Mouse (Mus musculus): Measurements from ENCODE around the gene Arl14ep.

GRCm38 (mm10) chr2:106959380-106959779 lies 14.8 kb downstream of the Arl14ep start:
- TF ChIP-seq CTCF (IDR thresholded peaks at IDR 0.05; ENCODE audit: low read depth, low read length) (no peak), TAL1 (conservative IDR thresholded peaks at IDR 0.05; ENCODE audit: low read depth, low read length) (no peak), POLR2AphosphoS5 (IDR thresholded peaks at IDR 0.05; ENCODE audit: insufficient replicate concordance, low read depth, low read length) (no peak), GATA1 (IDR thresholded peaks at IDR 0.05; ENCODE audit: borderline replicate concordance, low read length) (no peak), GATA2 (IDR thresholded peaks at IDR 0.05; ENCODE audit: borderline replicate concordance, low read depth, low read length) (no peak)
